Mouse (Mus musculus): ENCODE measurements around the gene Lix1. TPM values are rescaled to one million over a fixed set of nuclear protein-coding genes. Genes with fewer than 3 reads are reported as not detected.
A peak's percentile ranks its signal among the peaks of the same experiment; 100 is the strongest.

The Lix1 gene
- polyA plus RNA-seq, 1 experiment from 2014 or later = 1.2 TPM

DNA sequence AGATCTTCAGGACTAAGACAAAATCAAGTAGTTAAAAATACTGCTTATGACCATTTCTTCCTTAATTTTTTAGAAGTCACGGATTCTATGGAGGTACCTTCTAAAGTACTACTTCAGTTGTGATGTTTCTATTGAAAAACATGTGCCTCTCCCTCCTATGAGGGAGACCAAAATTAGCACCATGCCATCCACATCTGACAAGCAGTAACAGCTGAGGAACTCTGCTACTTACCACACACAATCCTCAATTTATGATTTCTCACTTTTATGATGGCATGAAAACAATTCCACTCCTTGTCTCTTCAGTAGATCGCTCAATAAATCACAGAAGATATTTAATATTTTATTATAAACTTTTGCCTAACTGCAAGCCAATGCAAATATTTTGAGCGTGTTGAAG lies 44.2 kb downstream of the Lix1 start:
- no peak for DNase-seq (ENCODE audit: low spot score)
- Histone ChIP-seq H3K36me3 (ENCODE audit: insufficient read depth, low read length) (no peaks in the 10 kb centered on the region), H3K4me2 (replicated peaks; ENCODE audit: low read depth, low read length) (no peak overlapping the region), H3K4me3 (ENCODE audit: low read depth, low read length) (no peak overlapping the region), H3K27me3 (replicated peaks; ENCODE audit: insufficient read depth, low read length) (no peaks in the 10 kb centered on the region), H3K9me3 (ENCODE audit: low read length) (no peaks in the 10 kb centered on the region), H3K4me1 (ENCODE audit: insufficient read depth, low read depth, low read length) (no peaks in the 10 kb centered on the region), H3K27ac (ENCODE audit: low read length) (no peak overlapping the region), H3K9ac (replicated peaks; ENCODE audit: low read depth) (no peak overlapping the region)
- 92% methylated on average over 3 of the region's 3 CpGs for WGBS
- TF ChIP-seq CTCF (IDR thresholded peaks at IDR 0.05) (no peak), EP300 (IDR thresholded peaks at IDR 0.05) (no peak)
- ATAC-seq = no peak

DNA sequence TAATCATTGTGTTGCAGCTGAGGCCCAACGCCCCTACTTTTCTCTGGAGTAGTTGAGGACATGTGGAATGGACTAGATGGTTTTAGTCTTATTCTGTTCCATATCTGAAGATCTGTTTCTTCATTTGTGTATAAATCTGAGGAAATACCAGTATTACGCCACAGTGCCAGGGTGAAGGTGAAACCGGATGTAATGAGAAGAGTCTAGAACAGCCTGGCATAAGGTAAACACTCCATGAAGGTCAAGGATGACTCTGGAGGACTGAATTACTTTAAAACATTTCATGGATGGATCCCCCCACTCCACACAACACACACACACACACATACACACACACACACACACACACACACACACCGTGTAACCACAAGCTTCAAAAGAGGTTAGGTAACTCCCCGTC lies 45.3 kb downstream of the Lix1 start:
- Histone ChIP-seq H3K27ac (ENCODE audit: low read length) (no peak overlapping the region), H3K9ac (replicated peaks; ENCODE audit: low read depth) (no peak overlapping the region), H3K4me1 (ENCODE audit: insufficient read depth, low read depth, low read length) (no peaks in the 10 kb centered on the region), H3K4me2 (replicated peaks; ENCODE audit: low read depth, low read length) (no peak overlapping the region), H3K36me3 (ENCODE audit: insufficient read depth, low read length) (no peaks in the 10 kb centered on the region), H3K9me3 (ENCODE audit: low read length) (no peaks in the 10 kb centered on the region), H3K4me3 (ENCODE audit: low read depth, low read length) (no peak overlapping the region), H3K27me3 (replicated peaks; ENCODE audit: insufficient read depth, low read length) (no peaks in the 10 kb centered on the region)
- DNase-seq (ENCODE audit: low spot score) (peak; percentile 36), ATAC-seq (peak; percentile 60)
- TF ChIP-seq CTCF (IDR thresholded peaks at IDR 0.05) (no peak), EP300 (IDR thresholded peaks at IDR 0.05) (peak; percentile 48; the same call in 1 of the 2 replicates)
- 58% methylated on average over 5 of the region's 5 CpGs for WGBS

DNA sequence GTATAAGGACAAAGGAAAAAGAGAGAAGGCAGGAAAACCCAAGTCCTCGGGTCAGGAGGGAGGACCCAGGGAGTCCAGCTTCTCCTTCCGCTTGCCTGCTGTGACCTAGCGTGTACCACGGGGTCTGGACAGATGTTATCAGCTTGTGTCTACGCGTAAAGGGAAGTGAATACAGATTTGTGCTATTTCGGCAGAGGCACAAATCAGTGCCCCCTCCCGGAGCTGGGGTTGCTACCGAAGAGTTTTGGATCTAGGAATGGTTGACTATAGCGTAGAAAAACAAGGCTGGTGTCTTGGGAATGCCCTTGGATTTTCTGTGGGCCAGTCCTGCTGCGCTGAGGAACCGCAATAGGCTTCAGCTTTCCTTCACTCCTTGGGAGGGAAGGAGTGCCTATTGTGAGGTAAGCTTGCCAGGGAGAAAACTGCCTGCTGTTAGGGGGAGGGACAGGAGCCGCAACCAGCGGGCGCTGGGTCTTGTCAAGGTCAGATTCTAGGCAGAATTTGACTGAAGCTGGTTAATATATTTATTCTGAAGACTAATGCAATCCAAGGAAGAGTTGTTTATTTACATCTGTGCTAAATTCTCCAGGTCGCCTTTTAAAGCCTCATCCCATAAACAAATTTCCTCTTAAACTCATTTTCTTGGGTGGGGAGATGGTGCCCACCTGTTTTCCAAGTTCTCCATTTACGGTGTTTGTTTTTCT lies 46.4 kb downstream of the Lix1 start:
- no peaks in the 10 kb centered on the region for H3K36me3 ChIP-seq (ENCODE audit: insufficient read depth, low read length)
- H3K4me2 ChIP-seq (replicated peaks; ENCODE audit: low read depth, low read length) = peak overlapping the region; percentile 73
- peak overlapping the region; percentile 51 for H3K9ac ChIP-seq (replicated peaks; ENCODE audit: low read depth)
- TF ChIP-seq CTCF (IDR thresholded peaks at IDR 0.05) (no peak), EP300 (IDR thresholded peaks at IDR 0.05) (no peak)
- H3K4me1 ChIP-seq (ENCODE audit: insufficient read depth, low read depth, low read length) = no peaks in the 10 kb centered on the region
- peak overlapping the region; percentile 71 for H3K27ac ChIP-seq (ENCODE audit: low read length)
- H3K27me3 ChIP-seq (replicated peaks; ENCODE audit: insufficient read depth, low read length) = no peaks in the 10 kb centered on the region
- ATAC-seq (peak; percentile 89), DNase-seq (ENCODE audit: low spot score) (peak; percentile 74)
- 3% methylated on average over 17 of the region's 17 CpGs for WGBS
- peak overlapping the region; percentile 44 for H3K4me3 ChIP-seq (ENCODE audit: low read depth, low read length)
- no peaks in the 10 kb centered on the region for H3K9me3 ChIP-seq (ENCODE audit: low read length)

DNA sequence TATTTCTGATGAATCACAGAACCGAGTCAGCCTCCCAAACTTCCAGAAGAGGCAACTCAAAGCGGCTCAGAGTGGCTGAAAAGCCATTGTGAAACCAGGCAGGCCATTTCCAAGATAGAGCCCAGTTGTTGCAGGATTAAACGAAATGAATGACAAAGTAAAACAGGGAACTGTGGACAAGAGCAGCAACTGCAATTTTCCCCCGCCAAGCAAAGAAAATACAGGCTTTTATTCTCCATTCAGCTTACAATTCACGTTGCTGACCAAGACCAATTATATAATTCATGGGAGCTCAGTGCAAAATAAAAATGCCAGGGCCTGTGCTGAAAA lies 46.9 kb downstream of the Lix1 start:
- WGBS = 25% methylated on average over 5 of the region's 5 CpGs
- H3K4me2 ChIP-seq (replicated peaks; ENCODE audit: low read depth, low read length) = peak overlapping the region; percentile 73
- peak; percentile 62 for DNase-seq (ENCODE audit: low spot score)

DNA sequence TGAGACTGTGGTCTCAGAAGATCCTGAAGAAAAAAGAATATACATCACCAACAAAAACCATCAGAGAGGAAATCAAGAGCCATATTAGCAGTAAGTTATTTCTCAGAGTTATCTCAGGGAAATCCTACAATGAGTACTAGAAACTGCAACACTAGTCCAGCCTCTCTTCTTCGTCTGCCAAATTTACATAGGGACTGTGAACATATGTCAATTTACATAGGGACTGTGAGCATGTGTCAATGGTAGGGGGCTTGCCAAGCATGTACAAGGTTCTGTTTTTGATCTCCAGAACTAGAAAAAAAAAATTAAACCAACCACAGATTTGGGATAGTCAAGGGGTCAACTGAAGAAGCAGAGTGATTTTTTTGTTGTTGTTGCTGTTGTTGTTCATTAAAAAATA lies 48.6 kb downstream of the Lix1 start:
- Histone ChIP-seq H3K27me3 (replicated peaks; ENCODE audit: insufficient read depth, low read length) (no peaks in the 10 kb centered on the region), H3K4me2 (replicated peaks; ENCODE audit: low read depth, low read length) (no peak overlapping the region), H3K36me3 (ENCODE audit: insufficient read depth, low read length) (no peaks in the 10 kb centered on the region), H3K9ac (replicated peaks; ENCODE audit: low read depth) (no peak overlapping the region), H3K4me3 (ENCODE audit: low read depth, low read length) (no peak overlapping the region), H3K9me3 (ENCODE audit: low read length) (no peaks in the 10 kb centered on the region), H3K4me1 (ENCODE audit: insufficient read depth, low read depth, low read length) (no peaks in the 10 kb centered on the region), H3K27ac (ENCODE audit: low read length) (no peak overlapping the region)
- no peak for DNase-seq (ENCODE audit: low spot score)
- ATAC-seq = no peak
- whole genome bisulfite sequencing = 65% methylated on average over 1 of the region's 1 CpGs
- TF ChIP-seq EP300 (IDR thresholded peaks at IDR 0.05) (no peak), CTCF (IDR thresholded peaks at IDR 0.05) (no peak)

More for the DNA sequence above, 46.9 kb downstream of the Lix1 start:
- no peaks in the 10 kb centered on the region for H3K4me1 ChIP-seq (ENCODE audit: insufficient read depth, low read depth, low read length)
- H3K27me3 ChIP-seq (replicated peaks; ENCODE audit: insufficient read depth, low read length) = no peaks in the 10 kb centered on the region
- H3K4me3 ChIP-seq (ENCODE audit: low read depth, low read length) = peak overlapping the region; percentile 44
- ATAC-seq = peak; percentile 49; the same call in 1 of the 2 replicates
- H3K9ac ChIP-seq (replicated peaks; ENCODE audit: low read depth) = 0 out of 2 replicates have a peak overlapping the region, but pooled peaks have one; percentile 51
- H3K36me3 ChIP-seq (ENCODE audit: insufficient read depth, low read length) = no peaks in the 10 kb centered on the region
- H3K9me3 ChIP-seq (ENCODE audit: low read length) = no peaks in the 10 kb centered on the region
- TF ChIP-seq CTCF (IDR thresholded peaks at IDR 0.05) (no peak), EP300 (IDR thresholded peaks at IDR 0.05) (no peak)
- peak overlapping the region; percentile 71; the same call in 1 of the 2 replicates for H3K27ac ChIP-seq (ENCODE audit: low read length)

DNA sequence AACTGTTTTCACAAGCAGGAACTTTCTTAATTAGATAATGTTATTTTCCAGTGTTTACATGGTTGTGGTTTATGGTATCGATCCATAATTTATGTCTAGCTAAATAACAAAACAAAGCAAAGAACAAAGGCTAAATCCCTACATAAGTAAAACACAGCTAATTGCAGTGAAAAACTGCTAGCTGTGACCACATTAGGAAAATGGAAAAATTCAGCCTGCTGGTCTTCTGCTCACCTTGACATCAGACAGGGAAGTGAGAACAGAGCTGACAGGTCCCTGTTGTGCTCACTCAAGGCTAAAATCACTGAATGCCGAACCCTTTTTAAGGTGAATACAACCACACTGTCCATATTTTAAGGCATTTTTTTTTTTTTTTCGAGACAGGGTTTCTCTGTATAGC lies 50.1 kb downstream of the Lix1 start:
- H3K36me3 ChIP-seq (ENCODE audit: insufficient read depth, low read length) = no peaks in the 10 kb centered on the region
- 81% methylated on average over 3 of the region's 3 CpGs for WGBS
- H3K27me3 ChIP-seq (replicated peaks; ENCODE audit: insufficient read depth, low read length) = no peaks in the 10 kb centered on the region
- DNase-seq (ENCODE audit: low spot score) = no peak
- H3K4me1 ChIP-seq (ENCODE audit: insufficient read depth, low read depth, low read length) = no peaks in the 10 kb centered on the region
- TF ChIP-seq EP300 (IDR thresholded peaks at IDR 0.05) = no peak
- TF ChIP-seq CTCF (IDR thresholded peaks at IDR 0.05) = no peak
- no peak overlapping the region for H3K9ac ChIP-seq (replicated peaks; ENCODE audit: low read depth)
- H3K27ac ChIP-seq (ENCODE audit: low read length) = no peak overlapping the region
- no peak for ATAC-seq
- no peak overlapping the region for H3K4me3 ChIP-seq (ENCODE audit: low read depth, low read length)
- H3K9me3 ChIP-seq (ENCODE audit: low read length) = no peaks in the 10 kb centered on the region
- H3K4me2 ChIP-seq (replicated peaks; ENCODE audit: low read depth, low read length) = no peak overlapping the region

All from lung, postnatal 0 days (tissue).